Mouse (Mus musculus): ENCODE measurements at regions not wholly inside any gene's neighbourhood (a gene's known extent, or its start where the extent isn't known, plus 50 kb on each side); places are given as distances from the start of the nearest gene placed in this dataset.

- H3K27me3 ChIP-seq (ENCODE audit: control insufficient read depth, insufficient read depth, low read length) = no peaks in the 10 kb centered on the region
- TF ChIP-seq CTCF (IDR thresholded peaks at IDR 0.05; ENCODE audit: control insufficient read depth, insufficient read depth, insufficient replicate concordance, low read depth, low read length) (no peak), POLR2A (IDR thresholded peaks at IDR 0.05; ENCODE audit: control insufficient read depth, low read depth, low read length) (no peak)
- no peaks in the 10 kb centered on the region for H3K36me3 ChIP-seq (ENCODE audit: control insufficient read depth, insufficient read depth, low read length)
- no peak overlapping the region for H3K27ac ChIP-seq (ENCODE audit: control insufficient read depth, insufficient read depth, low read depth, low read length)
- no peak overlapping the region for H3K4me3 ChIP-seq (ENCODE audit: control insufficient read depth, low read depth, low read length)
- 0 out of 2 replicates have a peak, but pooled peaks cover 2% of the 10 kb centered on the region for H3K4me1 ChIP-seq (ENCODE audit: control insufficient read depth, insufficient read depth, low read length)
Measured at GRCm38 (mm10) chr14:99743625-99744297, 445.3 kb downstream of the Klf5 start.

GRCm38 (mm10) chr14:99745209-99745608 lies 446.7 kb downstream of the Klf5 start:
- 0 out of 2 replicates have a peak, but pooled peaks cover 2% of the 10 kb centered on the region for H3K4me1 ChIP-seq (ENCODE audit: control insufficient read depth, insufficient read depth, low read length)
- H3K27ac ChIP-seq (ENCODE audit: control insufficient read depth, insufficient read depth, low read depth, low read length) = no peak overlapping the region
- no peaks in the 10 kb centered on the region for H3K27me3 ChIP-seq (ENCODE audit: control insufficient read depth, insufficient read depth, low read length)
- no peaks in the 10 kb centered on the region for H3K36me3 ChIP-seq (ENCODE audit: control insufficient read depth, insufficient read depth, low read length)
- H3K4me3 ChIP-seq (ENCODE audit: control insufficient read depth, low read depth, low read length) = no peak overlapping the region
- no peak for TF ChIP-seq POLR2A (IDR thresholded peaks at IDR 0.05; ENCODE audit: control insufficient read depth, low read depth, low read length)
- no peak for TF ChIP-seq CTCF (IDR thresholded peaks at IDR 0.05; ENCODE audit: control insufficient read depth, insufficient read depth, insufficient replicate concordance, low read depth, low read length)

- Histone ChIP-seq H3K27ac (ENCODE audit: control insufficient read depth, insufficient read depth, low read depth, low read length) (no peak overlapping the region), H3K4me1 (ENCODE audit: control insufficient read depth, insufficient read depth, low read length) (0 out of 2 replicates have a peak, but pooled peaks cover 2% of the 10 kb centered on the region), H3K4me3 (ENCODE audit: control insufficient read depth, low read depth, low read length) (no peak overlapping the region), H3K36me3 (ENCODE audit: control insufficient read depth, insufficient read depth, low read length) (no peaks in the 10 kb centered on the region), H3K27me3 (ENCODE audit: control insufficient read depth, insufficient read depth, low read length) (no peaks in the 10 kb centered on the region)
- TF ChIP-seq POLR2A (IDR thresholded peaks at IDR 0.05; ENCODE audit: control insufficient read depth, low read depth, low read length) (no peak), CTCF (IDR thresholded peaks at IDR 0.05; ENCODE audit: control insufficient read depth, insufficient read depth, insufficient replicate concordance, low read depth, low read length) (no peak)
Measured at GRCm38 (mm10) chr14:99748166-99748565, 449.7 kb downstream of the Klf5 start.

GRCm38 (mm10) chr14:99749308-99750305 lies 451.1 kb downstream of the Klf5 start:
- no peak overlapping the region for H3K27ac ChIP-seq (ENCODE audit: control insufficient read depth, insufficient read depth, low read depth, low read length)
- H3K4me3 ChIP-seq (ENCODE audit: control insufficient read depth, low read depth, low read length) = no peak overlapping the region
- H3K36me3 ChIP-seq (ENCODE audit: control insufficient read depth, insufficient read depth, low read length) = no peaks in the 10 kb centered on the region
- H3K27me3 ChIP-seq (ENCODE audit: control insufficient read depth, insufficient read depth, low read length) = no peaks in the 10 kb centered on the region
- TF ChIP-seq CTCF (IDR thresholded peaks at IDR 0.05; ENCODE audit: control insufficient read depth, insufficient read depth, insufficient replicate concordance, low read depth, low read length) (no peak), POLR2A (IDR thresholded peaks at IDR 0.05; ENCODE audit: control insufficient read depth, low read depth, low read length) (no peak)
- 0 out of 2 replicates have a peak, but pooled peaks cover 2% of the 10 kb centered on the region for H3K4me1 ChIP-seq (ENCODE audit: control insufficient read depth, insufficient read depth, low read length)

- Histone ChIP-seq H3K36me3 (ENCODE audit: control insufficient read depth, insufficient read depth, low read length) (no peaks in the 10 kb centered on the region), H3K4me3 (ENCODE audit: control insufficient read depth, low read depth, low read length) (no peak overlapping the region)
Measured at GRCm38 (mm10) chr14:99758045-99758444, 459.6 kb downstream of the Klf5 start.

GRCm38 (mm10) chr14:99763336-99763735 lies 464.8 kb downstream of the Klf5 start:
- Histone ChIP-seq H3K27me3 (ENCODE audit: control insufficient read depth, insufficient read depth, low read length) (no peaks in the 10 kb centered on the region), H3K36me3 (ENCODE audit: control insufficient read depth, insufficient read depth, low read length) (no peaks in the 10 kb centered on the region), H3K27ac (ENCODE audit: control insufficient read depth, insufficient read depth, low read depth, low read length) (no peak overlapping the region), H3K4me3 (ENCODE audit: control insufficient read depth, low read depth, low read length) (no peak overlapping the region), H3K4me1 (ENCODE audit: control insufficient read depth, insufficient read depth, low read length) (no peaks in the 10 kb centered on the region)
- TF ChIP-seq POLR2A (IDR thresholded peaks at IDR 0.05; ENCODE audit: control insufficient read depth, low read depth, low read length) (no peak), CTCF (IDR thresholded peaks at IDR 0.05; ENCODE audit: control insufficient read depth, insufficient read depth, insufficient replicate concordance, low read depth, low read length) (no peak)

More at GRCm38 (mm10) chr14:99758045-99758444, 459.6 kb downstream of the Klf5 start:
- Histone ChIP-seq H3K27ac (ENCODE audit: control insufficient read depth, insufficient read depth, low read depth, low read length) (no peak overlapping the region), H3K27me3 (ENCODE audit: control insufficient read depth, insufficient read depth, low read length) (no peaks in the 10 kb centered on the region), H3K4me1 (ENCODE audit: control insufficient read depth, insufficient read depth, low read length) (no peaks in the 10 kb centered on the region)
- TF ChIP-seq CTCF (IDR thresholded peaks at IDR 0.05; ENCODE audit: control insufficient read depth, insufficient read depth, insufficient replicate concordance, low read depth, low read length) (no peak), POLR2A (IDR thresholded peaks at IDR 0.05; ENCODE audit: control insufficient read depth, low read depth, low read length) (no peak)

- H3K27me3 ChIP-seq (ENCODE audit: control insufficient read depth, insufficient read depth, low read length) = no peaks in the 10 kb centered on the region
- H3K4me1 ChIP-seq (ENCODE audit: control insufficient read depth, insufficient read depth, low read length) = no peaks in the 10 kb centered on the region
- H3K4me3 ChIP-seq (ENCODE audit: control insufficient read depth, low read depth, low read length) = no peak overlapping the region
- H3K27ac ChIP-seq (ENCODE audit: control insufficient read depth, insufficient read depth, low read depth, low read length) = no peak overlapping the region
- no peaks in the 10 kb centered on the region for H3K36me3 ChIP-seq (ENCODE audit: control insufficient read depth, insufficient read depth, low read length)
- TF ChIP-seq POLR2A (IDR thresholded peaks at IDR 0.05; ENCODE audit: control insufficient read depth, low read depth, low read length) = no peak
Measured at GRCm38 (mm10) chr14:99771009-99771408, 472.5 kb downstream of the Klf5 start.
